In genomic region chrX:134307534-134308274, GRCm38 (mm10) we compare ENCODE assay signal across 8 mouse cellular contexts. TPM values are rescaled to one million over a fixed set of nuclear protein-coding genes. Genes with fewer than 3 reads are reported as not detected.
DNase-seq lines count a peak whose midpoint lies in the region; ATAC-seq and TF ChIP-seq lines count a peak whose summit lies in the region.

Gene Cenpi (plus strand): TSS chrX:134308084.

- peak; percentile 99 for DNase-seq in MEL (ENCODE audit: low read depth, low spot score)
- DNase-seq in cerebellum, adult 2 months, result peak; percentile 86
- peak; percentile 92 for DNase-seq in forebrain, postnatal 0 days
- peak; percentile 52 for DNase-seq in layer of hippocampus, adult 9-10 months (ENCODE audit: low spot score)
- DNase-seq in ovary, postnatal 10 days (ENCODE audit: low spot score), result peak; percentile 51
- peak; percentile 84 to 85 for DNase-seq in thymus, postnatal 10 days (ENCODE audit: low spot score in 2 of 2)

- no peaks in the 10 kb centered on the region for H3K9me3 ChIP-seq in MEL (replicated peaks; ENCODE audit: insufficient read depth, low read length)
- no peaks in the 10 kb centered on the region for H3K9me3 ChIP-seq in forebrain, postnatal 0 days (ENCODE audit: low read length)
- no peaks in the 10 kb centered on the region for H3K9me3 ChIP-seq in lung, embryonic 16.5 days (ENCODE audit: control insufficient read depth, low read length)

- H3K27ac ChIP-seq in MEL (ENCODE audit: control insufficient read depth, low read depth, low read length), result peak within 1 kb of the TSS; percentile 87
- no peak within 1 kb of the TSS for H3K27ac ChIP-seq in cerebellum, adult 2 months (ENCODE audit: insufficient read depth, low read length)
- H3K27ac ChIP-seq in forebrain, postnatal 0 days (ENCODE audit: low read depth, low read length), result peak within 1 kb of the TSS; percentile 21; the same call in 1 of the 2 replicates
- H3K27ac ChIP-seq in lung, embryonic 16.5 days (ENCODE audit: low read length), result 0 out of 2 replicates have a peak within 1 kb of the TSS, but pooled peaks have one; percentile 6

- peak within 1 kb of the TSS; percentile 48 for H3K4me2 ChIP-seq in forebrain, postnatal 0 days (ENCODE audit: low read depth)
- peak within 1 kb of the TSS; percentile 48 for H3K4me2 ChIP-seq in lung, embryonic 16.5 days (ENCODE audit: low read depth, low read length)

- peak; percentile 99 for ATAC-seq in forebrain, postnatal 0 days
- peak; percentile 99 for ATAC-seq in hematopoietic stem cell, adult 5-6 weeks (replicated peaks in 1 of 2; ENCODE audit: insufficient read depth in 1 of 2, low FRiP score in 2 of 2, low TSS enrichment in 1 of 2, low read depth in 1 of 2, poor library complexity in 2 of 2, severe bottlenecking in 2 of 2)
- peak; percentile 98 for ATAC-seq in lung, embryonic 16.5 days (ENCODE audit: low read depth)

- H3K9ac ChIP-seq in MEL (ENCODE audit: control insufficient read depth, low read depth, low read length, poor library complexity, severe bottlenecking), result peak within 1 kb of the TSS; percentile 94
- peak within 1 kb of the TSS; percentile 41; the same call in 1 of the 2 replicates for H3K9ac ChIP-seq in forebrain, postnatal 0 days
- H3K9ac ChIP-seq in lung, embryonic 16.5 days (ENCODE audit: low read length), result peak within 1 kb of the TSS; percentile 67

- TF ChIP-seq POLR2A in MEL (IDR thresholded peaks at IDR 0.05; ENCODE audit: control insufficient read depth in 1 of 2, insufficient read depth in 1 of 2, low read depth in 1 of 2, low read length in 2 of 2, poor library complexity in 1 of 2), result peak; percentile 90 to 99
- peak; percentile 62; the same call in 1 of the 2 replicates for TF ChIP-seq POLR2A in cerebellum, adult 2 months (IDR thresholded peaks at IDR 0.05; ENCODE audit: borderline replicate concordance, insufficient read depth, low read length)

- no peaks in the 10 kb centered on the region for H3K27me3 ChIP-seq in MEL (ENCODE audit: control insufficient read depth in 1 of 2, insufficient read depth in 2 of 2, low read length in 2 of 2)
- H3K27me3 ChIP-seq in cerebellum, adult 2 months (ENCODE audit: control insufficient read depth, insufficient read depth, low read length), result no peaks in the 10 kb centered on the region
- H3K27me3 ChIP-seq in forebrain, postnatal 0 days (ENCODE audit: insufficient read depth, low read length), result no peaks in the 10 kb centered on the region
- no peaks in the 10 kb centered on the region for H3K27me3 ChIP-seq in lung, embryonic 16.5 days (ENCODE audit: control insufficient read depth, insufficient read depth, low read depth, low read length)

- TF ChIP-seq EP300 in MEL (IDR thresholded peaks at IDR 0.05; ENCODE audit: low read depth in 1 of 2, low read length in 2 of 2), result no peak

- H3K4me1 ChIP-seq in MEL (ENCODE audit: control insufficient read depth in 1 of 2, insufficient read depth in 2 of 2, low read length in 2 of 2), result peaks cover 7 to 13% of the 10 kb centered on the region in 2 experiments; a peak in 3 of 4 replicates
- H3K4me1 ChIP-seq in cerebellum, adult 2 months (ENCODE audit: control insufficient read depth, insufficient read depth, low read length), result no peaks in the 10 kb centered on the region
- H3K4me1 ChIP-seq in forebrain, postnatal 0 days (ENCODE audit: insufficient read depth), result no peaks in the 10 kb centered on the region
- H3K4me1 ChIP-seq in lung, embryonic 16.5 days (replicated peaks; ENCODE audit: control insufficient read depth, insufficient read depth, low read length), result no peaks in the 10 kb centered on the region

- WGBS in cerebellum, adult 2 months, result 8% methylated on average over 36 of the region's 36 CpGs
- WGBS in forebrain, postnatal 0 days, result 24% methylated on average over 36 of the region's 36 CpGs
- 6% methylated on average over 35 of the region's 36 CpGs for WGBS in lung, embryonic 16.5 days

- peak within 1 kb of the TSS; percentile 81 to 93 for H3K4me3 ChIP-seq in MEL (ENCODE audit: control insufficient read depth in 1 of 2, insufficient read depth in 1 of 2, low read depth in 2 of 2, low read length in 2 of 2)
- peak within 1 kb of the TSS; percentile 93 for H3K4me3 ChIP-seq in cerebellum, adult 2 months (replicated peaks; ENCODE audit: insufficient read depth, low read depth, low read length)
- peak within 1 kb of the TSS; percentile 38 for H3K4me3 ChIP-seq in forebrain, postnatal 0 days (ENCODE audit: low read depth, low read length)
- peak within 1 kb of the TSS; percentile 59 for H3K4me3 ChIP-seq in lung, embryonic 16.5 days (ENCODE audit: low read length)

- peaks cover 25% of the 10 kb centered on the region for H3K79me2 ChIP-seq in MEL (ENCODE audit: control insufficient read depth, insufficient read depth, low read length, poor library complexity)

- no peak for TF ChIP-seq RAD21 in MEL (IDR thresholded peaks at IDR 0.05; ENCODE audit: low read depth, low read length)

- peaks cover 19 to 28% of the 10 kb centered on the region in 2 experiments for H3K36me3 ChIP-seq in MEL (ENCODE audit: control insufficient read depth in 1 of 2, insufficient read depth in 2 of 2, low read length in 2 of 2)
- H3K36me3 ChIP-seq in forebrain, postnatal 0 days (ENCODE audit: insufficient read depth), result no peaks in the 10 kb centered on the region
- no peaks in the 10 kb centered on the region for H3K36me3 ChIP-seq in lung, embryonic 16.5 days (ENCODE audit: control insufficient read depth, insufficient read depth, low read length)

- TF ChIP-seq CTCF in MEL (IDR thresholded peaks at IDR 0.05 in 2 of 3, conservative IDR thresholded peaks at IDR 0.05 in 1 of 3; ENCODE audit: control insufficient read depth in 1 of 3, insufficient read depth in 1 of 3, low read depth in 2 of 3, low read length in 3 of 3, poor library complexity in 1 of 3, severe bottlenecking in 1 of 3), result peak in 2 of 3 experiments; percentile 24 to 29; a peak in 2 of 6 replicates
- TF ChIP-seq CTCF in cerebellum, adult 2 months (IDR thresholded peaks at IDR 0.05; ENCODE audit: borderline replicate concordance, insufficient read depth, low read depth, low read length), result no peak
- TF ChIP-seq CTCF in forebrain, postnatal 0 days (IDR thresholded peaks at IDR 0.05; ENCODE audit: low read depth), result peak; percentile 52

TF ChIP-seq in MEL, 35 proteins besides CTCF, POLR2A, EP300 and RAD21:
- TF ChIP-seq MAZ (IDR thresholded peaks at IDR 0.05; ENCODE audit: low read depth, low read length), result 0 out of 2 replicates have a peak, but pooled peaks have one; percentile 61
- no peak for TF ChIP-seq ZKSCAN1 (IDR thresholded peaks at IDR 0.05; ENCODE audit: low read depth, low read length)
- peak; percentile 96 for TF ChIP-seq ZMIZ1 (IDR thresholded peaks at IDR 0.05; ENCODE audit: low read depth, low read length)
- TF ChIP-seq NRF1 (IDR thresholded peaks at IDR 0.05; ENCODE audit: insufficient read depth, low read depth, low read length, poor library complexity, severe bottlenecking), result peak; percentile 99
- TF ChIP-seq SIN3A (IDR thresholded peaks at IDR 0.05; ENCODE audit: low read length), result peak; percentile 83
- TF ChIP-seq NELFE (IDR thresholded peaks at IDR 0.05; ENCODE audit: low read depth, low read length), result peak; percentile 99
- peak; percentile 89 for TF ChIP-seq TBP (IDR thresholded peaks at IDR 0.05; ENCODE audit: low read depth, low read length)
- TF ChIP-seq JUND (IDR thresholded peaks at IDR 0.05; ENCODE audit: low read depth, low read length), result 0 out of 2 replicates have a peak, but pooled peaks have one; percentile 28
- TF ChIP-seq ELF1 (IDR thresholded peaks at IDR 0.05; ENCODE audit: low read depth, low read length), result no peak
- peak; percentile 72 for TF ChIP-seq MYC (IDR thresholded peaks at IDR 0.05; ENCODE audit: low read depth, low read length)
- peak; percentile 53 for TF ChIP-seq ZNF384 (IDR thresholded peaks at IDR 0.05; ENCODE audit: low read depth, low read length)
- TF ChIP-seq CHD1 (IDR thresholded peaks at IDR 0.05; ENCODE audit: low read depth, low read length), result no peak
- TF ChIP-seq POLR2AphosphoS5 (IDR thresholded peaks at IDR 0.05; ENCODE audit: borderline replicate concordance, low read depth, low read length), result peak; percentile 16; the same call in 1 of the 2 replicates
- no peak for TF ChIP-seq GATA1 (IDR thresholded peaks at IDR 0.05; ENCODE audit: low read depth, low read length)
- peak; percentile 46; the same call in 1 of the 2 replicates for TF ChIP-seq KAT2A (conservative IDR thresholded peaks at IDR 0.05; ENCODE audit: low read depth, low read length)
- peak; percentile 89 for TF ChIP-seq MXI1 (IDR thresholded peaks at IDR 0.05; ENCODE audit: low read depth, low read length)
- peak; percentile 87 for TF ChIP-seq HCFC1 (IDR thresholded peaks at IDR 0.05; ENCODE audit: low read depth, low read length)
- peak; percentile 99 for TF ChIP-seq POLR2AphosphoS2 (IDR thresholded peaks at IDR 0.05; ENCODE audit: low read length)
- TF ChIP-seq BHLHE40 (IDR thresholded peaks at IDR 0.05; ENCODE audit: borderline replicate concordance, low read depth, low read length), result no peak
- peak; percentile 91 for TF ChIP-seq E2F4 (IDR thresholded peaks at IDR 0.05; ENCODE audit: borderline replicate concordance, low read depth, low read length)
- 0 out of 2 replicates have a peak, but pooled peaks have one; percentile 41 for TF ChIP-seq GABPA (IDR thresholded peaks at IDR 0.05; ENCODE audit: low read depth, low read length)
- no peak for TF ChIP-seq USF2 (IDR thresholded peaks at IDR 0.05; ENCODE audit: borderline replicate concordance in 1 of 2, insufficient read depth in 1 of 2, low read depth in 1 of 2, low read length in 2 of 2)
- TF ChIP-seq TCF12 (IDR thresholded peaks at IDR 0.05; ENCODE audit: low read depth, low read length), result peak; percentile 72; the same call in 1 of the 2 replicates
TF ChIP-seq in MEL: peak in this region for 17.

RNA-seq across cellular contexts. Expression of gene Cenpi, which starts in this region (rescaled TPM):
- 54.7 and 56.3 TPM in 2 replicates for total RNA-seq in MEL (2012; rRNA removed)
- 10 to 100 TPM in 1 of 2 experiments, not detected in 1; 50.8 TPM for polyA plus RNA-seq in MEL (2012; ENCODE audit: insufficient read depth in 1 of 2, insufficient read length in 2 of 2, low read depth in 1 of 2, low replicate concordance in 2 of 2, missing spikeins in 1 of 2)
- 0.38 and 0.47 TPM in 2 replicates for polyA plus RNA-seq in cerebellum, adult 2 months (2012; rRNA removed)
- 2.8 TPM in 2 replicates for total RNA-seq in forebrain, postnatal 0 days (2014; rRNA removed)
- 3.2 and 3.5 TPM in 2 replicates for polyA plus RNA-seq in forebrain, postnatal 0 days (2015; fragmentation: Nextera tagmentation; extraction: Ambion mirVana)
- 23.8 and 26.8 TPM in 2 replicates for total RNA-seq in hematopoietic stem cell, adult 5-6 weeks (2017)
- 29.5 and 34.5 TPM in 2 replicates for polyA plus RNA-seq in lung, embryonic 16.5 days (2015; fragmentation: Nextera tagmentation; extraction: Ambion mirVana)

Comparison
In these comparisons a context has a peak if more than half of its experiments do, and no peak if none do; other contexts are left out.
1. Peak in DNase-seq and H3K4me3 ChIP-seq in cerebellum, adult 2 months; RNA of the gene not detected or under 1 TPM.
2. H3K4me3 ChIP-seq: peak in every context shown above with its lines; median percentile 93 in cerebellum, adult 2 months; 87 in MEL; 59 in lung, embryonic 16.5 days; 38 in forebrain, postnatal 0 days.
3. H3K9ac ChIP-seq: peak in every context shown above with its lines; median percentile 94 in MEL; 67 in lung, embryonic 16.5 days; 41 in forebrain, postnatal 0 days.